Mouse (Mus musculus): ENCODE results near the gene Epb41l2. TPM values are rescaled to one million over a fixed set of nuclear protein-coding genes. Genes with fewer than 3 reads are reported as not detected.

Epb41l2 gene
- polyA plus RNA-seq, 2 experiments, result 6.8 to 11.7 TPM

DNA sequence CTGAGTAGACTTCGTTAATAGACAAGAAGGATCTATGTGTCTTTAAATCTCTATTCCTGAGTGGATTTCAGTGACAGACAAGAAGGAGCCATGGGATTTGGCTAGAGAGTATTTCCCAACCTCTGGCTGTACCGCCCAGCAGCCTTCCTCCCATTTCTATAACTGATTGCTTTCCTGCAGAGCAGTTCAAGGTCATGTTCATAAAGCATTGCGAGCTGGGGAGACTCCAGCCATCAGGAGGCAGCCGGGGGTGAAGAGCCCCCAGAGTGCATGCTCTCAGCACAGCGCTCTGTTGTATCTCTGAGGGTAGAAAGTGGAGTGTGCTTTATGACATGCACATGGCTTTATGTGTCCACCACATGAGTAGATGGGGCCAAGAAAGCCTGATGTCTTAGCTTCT lies 123.2 kb downstream of the Epb41l2 start:
- H3K27ac ChIP-seq, result no peak overlapping the region
- no peak for DNase-seq (ENCODE audit: low read depth in 3 of 3, low spot score in 3 of 3)
- WGBS (ENCODE audit: insufficient replicate concordance), result 57% methylated on average over 5 of the region's 5 CpGs
- H3K27me3 ChIP-seq (ENCODE audit: control insufficient read depth, insufficient read depth, low read length), result no peaks in the 10 kb centered on the region
- H3K9me3 ChIP-seq (ENCODE audit: control insufficient read depth, low read length), result no peaks in the 10 kb centered on the region
- no peaks in the 10 kb centered on the region for H3K4me1 ChIP-seq (replicated peaks; ENCODE audit: control insufficient read depth in 2 of 2, insufficient read depth in 2 of 2, low read length in 1 of 2)
- no peaks in the 10 kb centered on the region for H3K36me3 ChIP-seq (replicated peaks; ENCODE audit: control insufficient read depth, insufficient read depth, low read depth)
- TF ChIP-seq EP300 (IDR thresholded peaks at IDR 0.05; ENCODE audit: low read depth) (no peak), CTCF (IDR thresholded peaks at IDR 0.05; ENCODE audit: low read depth) (no peak)
- no peak overlapping the region for H3K9ac ChIP-seq (replicated peaks)
- no peak for ATAC-seq (ENCODE audit: insufficient read depth)
- H3K4me3 ChIP-seq (ENCODE audit: insufficient read depth in 1 of 2, low read depth in 2 of 2, low read length in 2 of 2), result no peak overlapping the region
- H3K4me2 ChIP-seq (ENCODE audit: low read depth), result no peak overlapping the region

DNA sequence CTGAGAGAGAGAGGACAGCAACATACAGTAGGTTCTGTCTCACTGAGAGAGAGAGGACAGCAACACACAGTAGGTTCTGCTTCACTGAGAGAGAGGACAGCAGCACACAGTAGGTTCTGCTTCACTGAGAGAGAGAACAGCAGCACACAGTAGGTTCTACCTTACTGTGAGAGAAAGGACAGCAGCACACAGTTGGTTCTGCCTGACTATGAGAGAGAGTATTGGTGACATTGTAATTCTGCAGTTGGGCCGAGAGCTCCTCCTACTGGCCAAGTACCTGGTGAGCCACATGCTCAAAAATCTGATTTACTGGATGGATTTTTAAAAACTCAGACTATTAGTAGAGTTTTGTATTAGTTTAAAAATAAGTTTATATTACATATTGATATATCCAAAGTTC lies 128.9 kb downstream of the Epb41l2 start:
- TF ChIP-seq CTCF (IDR thresholded peaks at IDR 0.05; ENCODE audit: low read depth) (peak; percentile 77), EP300 (IDR thresholded peaks at IDR 0.05; ENCODE audit: low read depth) (no peak)
- H3K36me3 ChIP-seq (replicated peaks; ENCODE audit: control insufficient read depth, insufficient read depth, low read depth), result no peaks in the 10 kb centered on the region
- no peak overlapping the region for H3K9ac ChIP-seq (replicated peaks)
- H3K27me3 ChIP-seq (ENCODE audit: control insufficient read depth, insufficient read depth, low read length), result no peaks in the 10 kb centered on the region
- no peak overlapping the region for H3K27ac ChIP-seq
- H3K4me2 ChIP-seq (ENCODE audit: low read depth), result no peak overlapping the region
- DNase-seq (ENCODE audit: low read depth in 3 of 3, low spot score in 3 of 3) (peak in 2 of 3 experiments; percentile 7 to 11), ATAC-seq (ENCODE audit: insufficient read depth) (no peak)
- no peaks in the 10 kb centered on the region for H3K4me1 ChIP-seq (replicated peaks; ENCODE audit: control insufficient read depth in 2 of 2, insufficient read depth in 2 of 2, low read length in 1 of 2)
- H3K9me3 ChIP-seq (ENCODE audit: control insufficient read depth, low read length), result no peaks in the 10 kb centered on the region
- no peak overlapping the region for H3K4me3 ChIP-seq (ENCODE audit: insufficient read depth in 1 of 2, low read depth in 2 of 2, low read length in 2 of 2)
- 4% methylated on average over 1 of the region's 1 CpGs for WGBS (ENCODE audit: insufficient replicate concordance)

DNA sequence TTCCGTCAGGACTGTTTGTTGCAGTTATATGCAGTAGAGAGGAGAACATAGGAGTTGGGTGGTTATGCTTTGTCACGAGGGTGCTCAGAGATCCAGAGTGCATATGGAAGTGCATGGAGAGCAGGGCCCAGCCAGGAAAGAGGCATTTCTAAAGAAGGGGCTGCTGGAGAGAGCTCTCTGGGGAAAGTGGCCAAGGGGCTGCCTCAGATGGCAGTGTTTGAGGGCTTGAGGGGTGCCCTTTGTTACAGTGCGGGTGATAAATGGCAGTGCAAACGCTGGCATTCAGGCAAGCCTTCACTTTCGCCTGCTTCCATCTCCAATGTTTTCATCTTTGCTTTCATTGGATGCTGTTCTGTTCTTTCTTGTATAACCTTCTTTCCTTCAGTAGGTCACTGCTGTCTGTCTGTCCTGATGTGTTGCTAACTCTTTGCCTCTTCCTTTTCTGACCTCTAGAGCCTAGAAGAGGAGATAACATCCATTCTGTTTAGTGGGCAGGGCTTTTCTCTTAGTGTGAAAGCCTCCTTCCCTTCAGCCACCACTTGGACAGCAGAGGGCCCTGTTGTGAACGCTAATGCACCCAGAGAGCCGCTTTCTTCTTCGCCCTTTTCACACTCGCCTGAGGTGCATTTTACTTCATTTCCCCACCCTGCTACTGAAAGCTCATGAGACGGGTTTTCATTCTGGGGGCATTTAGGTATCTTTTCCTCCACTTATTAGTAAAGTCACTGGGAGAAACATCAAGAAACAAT lies 139.9 kb downstream of the Epb41l2 start:
- no peaks in the 10 kb centered on the region for H3K4me1 ChIP-seq (replicated peaks; ENCODE audit: control insufficient read depth in 2 of 2, insufficient read depth in 2 of 2, low read length in 1 of 2)
- ATAC-seq (ENCODE audit: insufficient read depth) (no peak), DNase-seq (ENCODE audit: low read depth in 3 of 3, low spot score in 3 of 3) (no peak)
- no peak overlapping the region for H3K4me3 ChIP-seq (ENCODE audit: insufficient read depth in 1 of 2, low read depth in 2 of 2, low read length in 2 of 2)
- H3K27ac ChIP-seq, result no peak overlapping the region
- WGBS (ENCODE audit: insufficient replicate concordance), result 56% methylated on average over 10 of the region's 10 CpGs
- no peaks in the 10 kb centered on the region for H3K9me3 ChIP-seq (ENCODE audit: control insufficient read depth, low read length)
- TF ChIP-seq EP300 (IDR thresholded peaks at IDR 0.05; ENCODE audit: low read depth) (no peak), CTCF (IDR thresholded peaks at IDR 0.05; ENCODE audit: low read depth) (no peak; the same call in 1 of the 2 replicates)
- H3K4me2 ChIP-seq (ENCODE audit: low read depth), result no peak overlapping the region
- no peaks in the 10 kb centered on the region for H3K27me3 ChIP-seq (ENCODE audit: control insufficient read depth, insufficient read depth, low read length)
- H3K9ac ChIP-seq (replicated peaks), result no peak overlapping the region
- no peaks in the 10 kb centered on the region for H3K36me3 ChIP-seq (replicated peaks; ENCODE audit: control insufficient read depth, insufficient read depth, low read depth)

DNA sequence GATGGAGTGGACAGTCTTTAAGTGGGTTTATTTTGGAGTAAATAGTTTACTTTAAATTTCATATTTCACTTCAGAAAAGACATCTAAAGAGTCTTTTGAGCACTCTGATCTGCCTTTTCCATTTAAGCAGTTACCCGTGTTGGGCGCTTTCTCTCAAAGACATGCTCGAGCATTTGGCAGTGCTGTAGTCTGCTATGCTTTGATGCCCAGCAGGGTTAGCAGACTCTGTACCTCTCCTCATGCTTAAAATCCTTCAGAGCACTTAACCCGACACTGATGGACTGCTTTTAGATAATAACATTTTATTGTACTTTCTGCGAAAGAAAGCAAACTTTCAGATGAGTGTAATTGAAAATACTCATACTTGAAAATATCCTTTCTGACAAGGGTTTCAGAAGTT lies 143.7 kb downstream of the Epb41l2 start:
- H3K4me1 ChIP-seq (replicated peaks; ENCODE audit: control insufficient read depth in 2 of 2, insufficient read depth in 2 of 2, low read length in 1 of 2), result no peaks in the 10 kb centered on the region
- DNase-seq (ENCODE audit: low read depth in 3 of 3, low spot score in 3 of 3) (no peak), ATAC-seq (ENCODE audit: insufficient read depth) (no peak)
- no peaks in the 10 kb centered on the region for H3K9me3 ChIP-seq (ENCODE audit: control insufficient read depth, low read length)
- H3K36me3 ChIP-seq (replicated peaks; ENCODE audit: control insufficient read depth, insufficient read depth, low read depth), result no peaks in the 10 kb centered on the region
- H3K9ac ChIP-seq (replicated peaks), result no peak overlapping the region
- H3K4me3 ChIP-seq (ENCODE audit: insufficient read depth in 1 of 2, low read depth in 2 of 2, low read length in 2 of 2), result no peak overlapping the region
- TF ChIP-seq EP300 (IDR thresholded peaks at IDR 0.05; ENCODE audit: low read depth) (no peak), CTCF (IDR thresholded peaks at IDR 0.05; ENCODE audit: low read depth) (no peak)
- no peak overlapping the region for H3K27ac ChIP-seq
- no peaks in the 10 kb centered on the region for H3K27me3 ChIP-seq (ENCODE audit: control insufficient read depth, insufficient read depth, low read length)
- H3K4me2 ChIP-seq (ENCODE audit: low read depth), result no peak overlapping the region
- 72% methylated on average over 5 of the region's 5 CpGs for WGBS (ENCODE audit: insufficient replicate concordance)

DNA sequence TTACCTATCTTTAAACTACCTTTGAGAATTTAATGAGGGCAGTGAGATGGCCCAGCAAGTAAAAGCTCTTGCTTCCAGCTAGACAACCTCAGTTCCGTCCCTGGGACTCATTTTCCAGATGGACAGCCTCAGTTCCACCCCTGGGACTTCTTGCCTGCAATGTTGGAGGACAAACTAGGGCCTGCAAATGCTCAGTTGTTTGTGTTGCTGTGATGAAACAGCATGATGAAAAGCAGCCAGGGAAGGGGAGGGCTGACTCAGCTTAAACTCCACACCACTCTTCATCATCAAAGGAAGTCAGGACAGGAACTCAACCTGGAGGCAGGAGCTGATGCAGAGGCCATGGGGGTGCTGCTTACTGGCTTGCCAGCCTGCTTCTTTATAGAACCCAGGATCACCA lies 154.2 kb downstream of the Epb41l2 start:
- no peak for TF ChIP-seq CTCF (IDR thresholded peaks at IDR 0.05; ENCODE audit: low read depth)
- no peak for TF ChIP-seq EP300 (IDR thresholded peaks at IDR 0.05; ENCODE audit: low read depth)
- H3K27ac ChIP-seq, result no peak overlapping the region
- no peaks in the 10 kb centered on the region for H3K27me3 ChIP-seq (ENCODE audit: control insufficient read depth, insufficient read depth, low read length)
- DNase-seq (ENCODE audit: low read depth in 3 of 3, low spot score in 3 of 3) (no peak), ATAC-seq (ENCODE audit: insufficient read depth) (no peak)
- H3K36me3 ChIP-seq (replicated peaks; ENCODE audit: control insufficient read depth, insufficient read depth, low read depth), result no peaks in the 10 kb centered on the region
- no peak overlapping the region for H3K9ac ChIP-seq (replicated peaks)
- H3K4me1 ChIP-seq (replicated peaks; ENCODE audit: control insufficient read depth in 2 of 2, insufficient read depth in 2 of 2, low read length in 1 of 2), result no peaks in the 10 kb centered on the region
- H3K4me2 ChIP-seq (ENCODE audit: low read depth), result no peak overlapping the region
- WGBS (ENCODE audit: insufficient replicate concordance), result 68% methylated on average over 1 of the region's 1 CpGs
- H3K4me3 ChIP-seq (ENCODE audit: insufficient read depth in 1 of 2, low read depth in 2 of 2, low read length in 2 of 2), result no peak overlapping the region
- H3K9me3 ChIP-seq (ENCODE audit: control insufficient read depth, low read length), result no peaks in the 10 kb centered on the region
